Mouse (Mus musculus) B cell, adult 2 months (primary cell): Measurements from ENCODE around the gene Mtfr1l.
A peak's percentile ranks its signal among the peaks of the same experiment; 100 is the strongest.

ENCODE experiments used
- DNase-seq, 2 experiments: peaks; one replicate each; pipeline ENCODE4 v3.0.0; 2022

The Mtfr1l gene

GRCm38 (mm10) chr4:134534932-134535786 lies at the start of gene Mtfr1l:
Mtfr1l (minus strand) TSS chr4:134535387.
- peak; percentile 97 for DNase-seq

GRCm38 (mm10) chr4:134583513-134583912 lies 48.3 kb upstream of the Mtfr1l start:
- DNase-seq: peak; percentile 76 to 80

GRCm38 (mm10) chr4:134581365-134581764 lies 46.2 kb upstream of the Mtfr1l start:
- DNase-seq: no peak

GRCm38 (mm10) chr4:134580351-134581148 lies 45.4 kb upstream of the Mtfr1l start:
- DNase-seq: no peak

GRCm38 (mm10) chr4:134579620-134580019 lies 44.4 kb upstream of the Mtfr1l start:
- no peak for DNase-seq

- no peak for DNase-seq
These were observed 44.0 kb upstream of the Mtfr1l start for GRCm38 (mm10) chr4:134579212-134579611.

- no peak for DNase-seq
These were observed 43.2 kb upstream of the Mtfr1l start for GRCm38 (mm10) chr4:134578407-134578806.

GRCm38 (mm10) chr4:134577281-134577680 lies 42.1 kb upstream of the Mtfr1l start:
- DNase-seq: no peak

GRCm38 (mm10) chr4:134575486-134575885 lies 40.3 kb upstream of the Mtfr1l start:
- DNase-seq: no peak

- no peak for DNase-seq
These were observed 37.5 kb upstream of the Mtfr1l start for GRCm38 (mm10) chr4:134572449-134573300.

- DNase-seq: no peak
These were observed 35.7 kb upstream of the Mtfr1l start for GRCm38 (mm10) chr4:134570704-134571451.

GRCm38 (mm10) chr4:134569831-134570230 lies 34.6 kb upstream of the Mtfr1l start:
- DNase-seq: no peak

- no peak for DNase-seq
These were observed 34.0 kb upstream of the Mtfr1l start for GRCm38 (mm10) chr4:134569205-134569604.

GRCm38 (mm10) chr4:134567377-134568226 lies 32.4 kb upstream of the Mtfr1l start:
- DNase-seq: no peak

- no peak for DNase-seq
These were observed 28.9 kb upstream of the Mtfr1l start for GRCm38 (mm10) chr4:134564093-134564492.

- DNase-seq: no peak
These were observed 28.4 kb upstream of the Mtfr1l start for GRCm38 (mm10) chr4:134563624-134564023.

GRCm38 (mm10) chr4:134562014-134562413 lies 26.8 kb upstream of the Mtfr1l start:
- no peak for DNase-seq

GRCm38 (mm10) chr4:134560699-134561098 lies 25.5 kb upstream of the Mtfr1l start:
- DNase-seq: no peak

GRCm38 (mm10) chr4:134559154-134559553 lies 24.0 kb upstream of the Mtfr1l start:
- DNase-seq: no peak

- DNase-seq: peak; percentile 26 to 28
These were observed 23.5 kb upstream of the Mtfr1l start for GRCm38 (mm10) chr4:134558570-134559113.
